Mouse (Mus musculus) cerebellum, adult 2 months (tissue): ENCODE results near the gene Nsun2.

ENCODE experiments used
- CTCF ChIP-seq: fragments of 200-500 bp; IDR thresholded peaks from 2 replicates; pipeline ENCODE4 v1.5.1; 2011; ENCODE audit warnings: low read depth, mild to moderate bottlenecking, control low read depth, low read length, moderate library complexity, borderline replicate concordance; ENCODE audit not compliant: insufficient read depth
- POLR2A ChIP-seq: fragments of 200-500 bp; IDR thresholded peaks from 2 replicates; pipeline ENCODE4 v1.6.1; 2011; ENCODE audit warnings: low read length, control low read depth, borderline replicate concordance; ENCODE audit not compliant: insufficient read depth

DNA sequence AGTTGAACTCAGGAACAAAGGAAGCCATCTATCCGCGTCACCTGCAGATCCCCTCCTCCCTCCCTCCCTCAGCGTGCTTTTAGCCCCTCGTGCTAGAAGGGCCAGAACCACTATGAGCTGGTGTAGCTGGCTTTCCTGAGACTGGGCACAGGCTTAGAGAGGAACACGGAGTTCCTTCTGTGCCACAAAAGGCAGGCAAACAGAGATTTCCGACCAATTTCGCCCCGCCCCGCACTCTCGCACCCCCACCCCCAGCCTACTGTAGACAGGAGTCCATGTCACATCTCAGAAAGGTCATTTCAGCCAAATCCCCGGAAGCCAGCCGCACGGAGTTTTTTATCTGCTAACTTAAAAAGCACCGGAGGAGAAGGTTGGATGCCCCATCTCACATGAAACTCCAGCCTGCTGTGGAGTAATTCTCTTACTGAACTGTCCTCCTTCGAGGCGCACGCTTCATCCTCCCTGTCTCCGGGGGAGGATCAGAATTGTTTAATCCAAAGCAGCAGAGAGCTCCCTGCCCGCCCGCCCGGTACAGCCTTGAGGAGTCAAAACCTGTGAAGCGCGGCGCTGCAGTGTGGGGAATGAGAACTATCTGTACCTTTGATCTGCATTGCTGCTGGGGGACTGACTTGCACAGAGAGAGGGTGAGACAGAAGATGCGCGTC lies 45.8 kb upstream of the Nsun2 start:
- TF ChIP-seq CTCF (no peak), POLR2A (no peak)
